Mouse (Mus musculus): ENCODE data around the gene Brd4.
"Not testable (repeated sequence)": the region's sequence is repeated elsewhere in the genome, so short reads cannot be mapped to it uniquely, and the experiment has no call there.

GRCm38 (mm10) chr17:32211554-32211953, 73.0 kb downstream of the Brd4 start:
- TF ChIP-seq CTCF (IDR thresholded peaks at IDR 0.05; ENCODE audit: borderline replicate concordance, extremely low read depth, insufficient read depth, insufficient read length); POLR2A (IDR thresholded peaks at IDR 0.05; ENCODE audit: borderline replicate concordance, extremely low read depth, insufficient read depth, insufficient read length, poor library complexity, severe bottlenecking): not testable (repeated sequence)

Measured in brain, embryonic 14.5 days (tissue).